Mouse (Mus musculus): Measurements from ENCODE around the gene Rnf144b.
A peak's percentile ranks its signal among the peaks of the same experiment; 100 is the strongest.

The Rnf144b gene

DNA sequence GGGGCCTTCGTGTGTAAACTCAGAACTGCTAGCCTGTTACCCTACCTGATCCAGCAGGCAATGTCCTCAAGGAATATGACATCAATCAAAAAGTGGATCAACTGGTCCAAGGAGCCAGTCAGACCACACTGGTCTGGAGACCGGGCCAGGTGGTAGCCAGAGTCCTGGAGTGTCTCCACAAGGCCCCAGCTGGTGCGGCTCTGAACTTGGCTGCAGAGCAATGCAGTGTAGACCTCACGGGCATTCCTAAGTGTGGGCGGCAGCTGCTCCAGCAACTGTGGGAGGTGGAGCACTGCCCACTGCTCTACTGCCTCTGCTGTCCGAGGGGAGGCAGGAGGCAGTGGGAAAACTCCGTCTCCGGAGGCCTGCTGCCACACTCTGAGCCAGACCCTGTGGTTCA lies 55.7 kb downstream of the Rnf144b start:
- DNase-seq (ENCODE audit: low read depth, low spot score): no peak

DNA sequence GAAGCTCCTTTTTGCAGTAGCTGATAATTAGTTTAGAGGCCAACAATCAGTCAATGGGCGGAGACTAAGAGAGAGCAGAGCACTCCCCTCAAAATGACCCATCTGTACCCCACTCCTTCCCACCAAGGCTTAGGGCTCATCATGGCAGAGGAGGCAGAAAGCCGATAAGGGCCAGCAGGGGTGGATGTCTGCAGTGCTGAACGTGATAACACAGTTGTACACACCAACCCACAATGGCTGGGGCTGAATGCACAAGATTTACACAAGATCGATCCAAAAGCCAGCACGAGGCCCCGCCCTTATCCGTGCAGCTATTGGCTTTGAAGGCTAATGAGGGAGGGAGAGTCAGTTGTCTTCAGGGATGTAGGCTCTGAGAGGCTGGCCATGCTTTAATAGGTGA lies 58.3 kb downstream of the Rnf144b start:
- DNase-seq (ENCODE audit: low read depth, low spot score): no peak

DNA sequence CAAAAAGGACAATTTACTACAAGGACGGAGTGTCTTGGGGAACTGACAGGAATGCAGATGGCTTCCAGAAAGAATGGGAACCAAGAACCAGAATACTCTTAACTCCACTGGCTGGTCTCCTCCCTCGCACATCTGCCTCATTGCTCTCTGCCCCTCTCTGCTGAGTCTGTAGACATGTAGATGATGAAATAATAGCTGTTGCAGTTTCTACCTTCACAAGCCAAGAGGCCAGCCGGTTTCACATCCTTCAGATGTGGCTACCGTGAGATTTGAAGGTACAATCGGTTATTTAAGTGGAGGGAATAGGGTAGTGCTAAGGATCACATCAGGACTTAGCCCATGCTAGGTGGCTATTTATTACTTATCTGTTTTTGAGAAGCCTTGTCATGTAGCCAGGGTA lies 59.9 kb downstream of the Rnf144b start:
- DNase-seq (ENCODE audit: low read depth, low spot score): peak; percentile 58

DNA sequence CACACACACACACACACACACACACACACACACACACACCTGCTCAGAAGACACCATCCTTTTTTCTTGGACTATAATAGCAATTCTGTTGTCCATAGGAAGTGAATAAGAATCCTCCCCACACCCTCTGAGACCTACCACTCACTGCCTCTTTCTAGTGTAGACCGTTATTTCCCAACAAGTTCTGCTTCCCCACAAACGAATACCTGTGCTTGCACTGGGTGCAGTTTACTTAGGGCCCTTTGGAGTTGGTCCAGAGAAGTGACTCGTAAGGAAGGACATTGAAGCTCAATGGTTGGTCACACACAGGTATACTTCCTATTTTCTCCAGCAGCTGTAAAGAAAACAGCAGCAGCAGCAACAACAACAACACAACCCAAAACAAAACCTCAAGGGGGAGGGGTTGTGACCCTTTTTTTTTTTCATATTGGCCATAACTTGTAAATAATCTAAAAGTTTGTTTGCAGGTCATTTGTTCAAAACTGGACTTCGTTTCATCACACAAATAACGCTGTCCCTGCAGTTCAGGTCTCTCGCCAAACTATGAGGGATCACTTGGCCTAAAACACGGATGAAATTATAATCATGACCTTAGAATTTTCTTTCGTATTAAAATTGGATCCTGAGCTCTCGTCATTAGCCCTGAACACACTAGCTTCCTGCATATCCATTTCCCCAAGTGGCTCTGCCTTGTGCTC lies 60.7 kb downstream of the Rnf144b start:
- no peak for DNase-seq (ENCODE audit: low read depth, low spot score)

DNA sequence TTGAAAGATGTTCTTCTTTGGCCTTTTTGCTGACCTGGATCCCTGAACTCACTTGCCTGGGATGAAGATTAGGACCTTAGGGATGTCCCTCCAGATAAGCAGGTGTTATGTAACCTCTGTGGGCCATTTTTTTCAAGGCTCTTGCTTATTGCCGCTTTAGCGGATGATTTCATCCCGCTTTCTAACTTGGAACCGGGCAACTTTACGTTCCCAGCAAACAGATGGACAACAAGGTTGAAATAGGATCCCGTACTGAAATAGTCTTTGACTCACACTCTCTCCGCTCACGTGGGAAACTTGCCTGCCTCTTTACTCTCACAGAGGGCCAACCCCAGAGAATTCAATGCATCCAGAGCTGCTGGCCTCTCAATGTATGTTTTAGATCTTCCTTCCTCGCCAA lies 61.3 kb downstream of the Rnf144b start:
- DNase-seq (ENCODE audit: low read depth, low spot score): no peak

DNA sequence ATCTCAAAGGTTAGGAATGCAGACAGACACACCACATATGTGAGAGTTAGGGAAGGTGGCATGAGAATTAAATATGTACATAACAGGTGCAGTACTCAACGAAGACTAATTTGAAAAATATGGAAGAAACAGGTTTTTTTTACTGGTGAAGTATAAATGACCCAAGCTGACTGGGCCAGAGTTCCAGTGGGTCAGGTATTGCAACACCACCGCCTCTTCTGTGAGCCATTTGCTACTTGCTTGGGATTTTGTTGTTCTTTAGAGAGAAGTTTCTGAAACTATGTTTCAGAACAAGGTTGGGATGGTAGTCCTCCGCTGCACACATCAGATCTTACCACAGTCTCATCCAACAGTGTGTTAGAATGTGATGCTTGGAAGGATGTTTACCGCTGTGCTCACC lies 65.4 kb downstream of the Rnf144b start:
- no peak for DNase-seq (ENCODE audit: low read depth, low spot score)

DNA sequence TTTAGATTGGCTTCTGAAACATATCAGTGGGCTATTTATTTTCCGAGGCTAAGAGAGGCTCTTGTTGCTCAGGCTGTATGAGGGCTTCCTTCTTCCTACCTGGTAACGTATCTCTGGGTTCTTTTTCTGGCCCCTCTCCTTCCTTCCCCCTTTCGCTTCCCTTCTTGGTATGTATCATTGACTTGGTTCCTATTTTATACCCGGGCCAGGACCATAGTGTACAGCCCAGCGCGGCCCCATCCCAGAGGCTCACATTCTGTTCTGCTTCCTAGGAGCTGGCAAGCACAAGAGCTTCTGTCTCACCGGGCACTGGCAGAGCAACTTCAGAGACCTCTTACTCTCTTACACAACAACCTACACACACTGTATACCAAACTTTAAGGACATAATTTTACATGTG lies 67.5 kb downstream of the Rnf144b start:
- peak; percentile 52 for DNase-seq (ENCODE audit: low read depth, low spot score)

DNA sequence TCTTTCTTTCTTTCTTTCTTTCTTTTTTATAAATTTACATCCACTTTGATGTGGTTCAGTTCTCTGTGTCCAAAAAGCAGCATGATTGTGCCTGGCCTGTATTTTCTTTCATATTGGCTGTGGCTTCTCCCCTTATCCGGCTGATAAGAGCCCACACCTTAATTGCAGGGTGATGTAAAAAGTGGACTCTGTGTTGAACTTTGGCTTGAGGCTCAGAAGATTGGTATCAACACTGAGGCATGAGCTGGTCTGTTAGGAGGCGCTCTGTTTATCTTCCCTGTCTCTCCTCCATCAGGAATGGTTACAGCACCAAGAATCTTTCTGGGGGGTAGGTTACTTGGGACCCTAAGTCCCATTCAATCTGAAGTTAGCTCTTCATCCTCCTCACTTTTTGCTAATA lies 69.7 kb downstream of the Rnf144b start:
- DNase-seq (ENCODE audit: low read depth, low spot score): no peak

DNA sequence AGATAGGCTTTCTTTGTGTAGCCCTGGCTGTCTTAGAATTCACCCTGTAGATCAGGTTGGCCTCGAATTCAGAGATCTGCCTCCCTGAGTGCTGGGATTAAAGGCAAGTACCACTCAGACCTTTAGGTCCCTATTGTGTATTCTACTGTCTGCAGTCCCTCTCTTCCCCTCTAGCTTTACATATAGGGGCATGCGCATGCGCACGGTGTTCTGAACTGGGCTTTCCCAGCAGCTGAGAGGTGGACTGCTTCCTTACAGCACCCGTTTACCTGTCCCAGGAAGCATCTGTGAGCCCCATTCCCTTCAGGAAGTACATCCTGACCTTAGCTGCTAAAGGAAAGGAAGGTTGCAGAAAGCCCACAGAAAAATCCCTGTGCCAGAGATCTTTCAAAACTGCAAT lies 70.3 kb downstream of the Rnf144b start:
- DNase-seq (ENCODE audit: low read depth, low spot score): no peak

DNA sequence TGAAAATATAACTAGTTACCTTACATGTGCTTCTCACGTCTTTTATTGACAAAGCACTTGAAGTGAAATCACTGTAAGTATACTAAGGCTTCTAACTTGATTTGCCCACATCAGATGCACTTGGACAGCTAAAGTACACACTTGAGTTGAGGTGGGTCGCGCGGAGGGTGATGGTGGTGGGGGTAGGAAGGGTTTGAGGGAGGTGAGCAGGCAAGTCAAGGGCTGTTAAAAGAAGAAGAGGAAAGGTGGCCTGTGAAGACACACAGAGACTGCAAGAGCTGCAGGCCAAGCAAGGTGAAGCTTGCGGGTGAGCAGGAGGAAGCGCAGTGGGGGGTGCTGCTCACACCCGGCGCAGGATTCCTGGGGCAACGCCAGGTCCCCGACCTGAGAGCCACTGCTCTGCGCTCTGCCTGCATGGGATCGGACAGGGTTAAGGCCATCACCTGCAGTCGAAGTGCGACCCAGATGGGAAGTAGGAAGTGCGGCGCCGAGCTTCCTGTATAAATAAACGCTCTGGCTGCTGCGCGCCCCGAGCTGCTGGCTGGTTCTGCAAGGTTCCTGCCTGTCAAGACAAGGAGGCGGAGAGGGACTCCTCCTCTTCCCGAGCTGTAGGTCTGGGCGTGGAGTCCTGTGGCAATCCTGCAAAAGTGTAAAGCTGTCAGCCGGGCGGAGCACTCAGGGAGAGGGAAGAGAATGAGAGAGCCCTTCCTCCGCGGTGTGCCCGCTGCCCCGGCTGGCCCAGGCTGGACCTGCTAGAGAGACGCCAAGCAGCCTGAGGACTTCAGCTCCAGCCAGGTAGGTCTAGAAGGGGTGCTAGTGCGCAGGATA lies 71.1 kb downstream of the Rnf144b start:
- no peak for DNase-seq (ENCODE audit: low read depth, low spot score)

DNA sequence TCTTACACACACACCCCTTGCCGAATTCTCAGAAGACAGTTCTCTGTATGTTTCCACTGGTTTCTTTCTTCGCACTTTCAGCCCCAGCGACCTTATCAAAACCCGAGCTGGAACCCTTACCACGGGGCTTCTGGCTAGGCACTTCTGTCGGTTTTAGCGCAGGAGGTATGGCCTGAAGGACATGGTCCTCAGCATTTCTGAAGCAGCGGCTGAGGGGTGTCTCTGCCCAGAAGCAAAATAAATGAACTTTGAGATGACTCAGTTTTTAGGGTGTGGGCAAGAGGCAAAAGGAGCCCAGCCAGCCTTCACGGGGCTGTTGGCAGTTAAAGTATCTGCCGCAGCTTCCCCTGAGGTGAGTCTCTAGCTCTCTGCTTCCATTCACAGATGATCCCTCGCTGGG lies 72.2 kb downstream of the Rnf144b start:
- no peak for DNase-seq (ENCODE audit: low read depth, low spot score)

DNA sequence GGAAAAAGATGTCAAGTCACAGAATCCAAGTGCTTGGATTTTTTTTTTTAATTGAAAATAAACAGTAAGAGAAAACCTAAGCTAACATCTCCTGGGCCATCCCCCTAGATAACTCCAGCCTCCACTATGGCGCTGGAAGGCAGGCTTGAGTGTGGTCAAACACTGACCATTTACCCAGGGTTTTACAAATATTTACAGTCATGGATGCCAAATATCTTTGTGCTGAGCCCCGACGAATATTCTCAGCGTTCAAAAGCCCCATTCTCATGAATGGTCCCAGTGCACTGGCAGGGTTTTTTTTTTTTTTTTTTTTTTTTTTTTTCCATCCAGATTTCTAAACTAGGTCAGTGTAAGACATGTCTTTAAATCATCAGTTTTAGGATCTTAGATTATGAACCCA lies 73.0 kb downstream of the Rnf144b start:
- DNase-seq (ENCODE audit: low read depth, low spot score): no peak

DNA sequence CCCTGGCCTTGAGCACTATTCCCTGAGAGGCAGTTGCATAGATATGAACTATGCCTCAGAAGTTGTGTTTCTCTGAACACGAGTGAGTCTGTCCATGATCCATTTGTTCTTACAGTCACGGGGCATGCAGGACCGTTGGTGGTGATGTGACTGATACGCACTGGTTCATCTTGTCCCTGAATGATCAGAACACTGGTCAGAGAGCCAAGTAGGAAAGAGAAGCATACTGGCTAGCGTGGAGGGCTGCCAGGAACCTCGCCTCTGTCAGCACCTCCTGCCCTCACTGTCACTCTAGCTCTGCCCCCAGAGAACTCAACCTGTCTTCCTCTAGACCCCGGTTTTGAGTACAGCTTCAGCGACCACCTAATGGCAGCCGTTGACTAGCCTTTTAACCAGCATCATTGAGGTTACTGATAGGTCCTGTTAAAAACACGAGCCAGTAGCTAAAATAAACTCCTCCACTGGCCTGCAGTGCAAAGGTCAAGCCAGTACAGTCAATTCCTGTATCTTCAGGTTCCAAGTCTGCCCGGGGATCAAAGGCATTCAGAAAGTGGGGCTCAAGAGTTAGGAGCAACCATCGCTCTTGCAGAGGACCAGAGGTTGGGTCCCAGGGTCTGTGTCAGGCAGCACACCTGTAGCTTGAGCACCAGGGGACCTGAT lies 77.7 kb downstream of the Rnf144b start:
- no peak for DNase-seq (ENCODE audit: low read depth, low spot score)

DNA sequence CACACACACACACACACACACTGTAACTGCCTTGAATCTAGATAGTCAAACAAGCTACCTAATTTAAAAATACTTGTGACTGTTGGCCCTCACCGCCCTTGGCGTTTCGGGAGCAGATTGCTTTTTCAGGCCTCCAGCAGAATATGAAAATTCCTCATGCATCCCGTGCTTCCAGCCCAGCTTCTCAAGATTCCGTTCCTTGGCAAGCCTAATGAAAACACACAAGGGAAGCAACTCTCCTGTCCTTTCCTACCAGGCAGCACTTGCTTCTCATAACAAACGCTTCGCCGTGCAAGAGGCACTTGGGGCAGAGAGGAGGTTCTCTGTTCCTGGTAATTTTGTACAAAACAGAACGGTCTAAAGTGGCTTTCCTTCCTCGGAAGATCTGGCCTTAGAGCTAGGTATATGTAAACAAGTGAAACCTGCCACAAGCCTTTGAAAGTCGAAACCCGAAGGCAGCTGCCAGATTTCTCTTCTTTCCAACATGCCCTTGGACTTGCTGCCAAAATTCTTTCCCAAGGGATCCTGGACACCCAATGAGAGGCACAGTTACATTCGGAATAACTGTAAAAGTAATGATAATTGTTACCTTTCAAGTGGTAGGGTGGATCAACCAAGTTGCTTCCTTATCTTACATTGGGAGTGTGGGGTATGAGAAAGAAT lies 79.6 kb downstream of the Rnf144b start:
- DNase-seq (ENCODE audit: low read depth, low spot score): no peak

DNA sequence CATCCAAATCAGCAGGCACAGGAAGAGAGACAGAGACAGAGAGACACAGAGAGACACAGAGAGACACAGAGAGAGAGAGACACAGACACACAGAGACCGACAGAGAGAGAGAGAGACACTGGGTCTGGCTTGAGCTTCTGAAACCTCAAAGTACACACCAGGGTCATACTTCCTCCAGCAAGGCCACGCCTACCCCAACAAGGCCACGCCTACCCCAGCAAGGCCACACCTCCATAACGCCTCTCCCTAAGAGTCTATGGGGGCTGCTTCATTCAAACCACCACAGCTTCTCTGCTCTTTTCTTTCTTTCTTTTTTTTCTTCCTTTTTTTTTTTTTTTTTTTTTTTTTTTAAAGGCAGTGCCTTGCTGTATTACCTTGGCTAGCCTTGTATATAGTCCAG lies 88.0 kb downstream of the Rnf144b start:
- DNase-seq (ENCODE audit: low read depth, low spot score): no peak

DNA sequence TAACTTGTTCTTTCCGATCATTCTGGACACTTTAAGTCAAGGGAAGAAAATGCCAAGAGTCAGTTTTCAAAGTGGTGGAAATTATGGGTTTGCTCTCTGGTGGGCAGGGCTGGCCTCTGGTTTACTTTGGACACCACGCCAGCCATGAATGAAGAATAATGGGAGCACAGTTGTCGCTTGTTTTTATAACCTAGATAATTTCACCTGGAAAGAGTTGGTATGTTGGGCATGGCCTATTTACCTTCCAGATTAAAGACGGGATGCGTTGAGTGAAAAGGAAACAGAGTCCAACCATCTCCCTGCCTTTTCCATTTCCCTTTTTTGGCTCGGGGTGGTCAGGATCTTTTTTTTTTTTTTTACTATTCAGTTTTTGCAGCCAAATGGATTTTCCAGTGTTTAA lies 88.5 kb downstream of the Rnf144b start:
- no peak for DNase-seq (ENCODE audit: low read depth, low spot score)

DNA sequence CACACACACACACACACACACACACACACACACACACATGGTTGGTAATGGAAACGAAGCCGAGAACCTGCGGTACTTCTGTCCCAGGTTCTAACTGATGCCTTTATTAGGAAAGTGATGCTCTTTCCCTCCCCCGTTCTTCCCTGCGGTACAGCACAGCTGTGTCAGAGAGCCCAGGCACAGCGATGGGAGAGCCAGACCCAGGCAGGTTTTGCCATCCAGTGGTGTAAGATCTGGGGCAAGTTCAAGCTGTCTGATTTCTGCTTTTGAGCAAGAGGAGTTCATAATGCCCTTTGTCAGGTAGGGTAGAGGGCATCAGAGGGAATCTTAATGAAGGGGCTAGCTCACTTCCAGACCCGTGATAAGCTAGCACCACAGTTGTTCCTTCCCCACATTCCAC lies 89.1 kb downstream of the Rnf144b start:
- DNase-seq (ENCODE audit: low read depth, low spot score): no peak

DNA sequence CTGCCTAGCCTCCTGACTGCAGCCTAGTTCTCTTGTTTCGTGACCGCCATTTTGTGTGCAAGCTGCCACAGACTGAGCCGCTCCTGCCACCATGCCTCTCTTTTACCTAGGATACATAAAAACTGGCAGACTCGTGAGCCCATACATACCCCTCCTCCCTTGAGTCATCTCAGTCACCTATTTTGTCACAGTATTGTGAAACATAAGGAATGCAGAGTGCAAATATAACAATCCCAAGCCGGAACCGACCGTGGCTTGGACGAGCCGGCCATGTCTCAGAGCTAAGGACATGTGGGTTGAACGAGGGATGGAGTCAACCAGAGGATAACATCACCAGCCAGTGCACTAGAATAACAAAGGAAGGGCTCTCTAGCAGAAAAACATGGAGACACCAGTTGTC lies 91.4 kb downstream of the Rnf144b start:
- DNase-seq (ENCODE audit: low read depth, low spot score): no peak

DNA sequence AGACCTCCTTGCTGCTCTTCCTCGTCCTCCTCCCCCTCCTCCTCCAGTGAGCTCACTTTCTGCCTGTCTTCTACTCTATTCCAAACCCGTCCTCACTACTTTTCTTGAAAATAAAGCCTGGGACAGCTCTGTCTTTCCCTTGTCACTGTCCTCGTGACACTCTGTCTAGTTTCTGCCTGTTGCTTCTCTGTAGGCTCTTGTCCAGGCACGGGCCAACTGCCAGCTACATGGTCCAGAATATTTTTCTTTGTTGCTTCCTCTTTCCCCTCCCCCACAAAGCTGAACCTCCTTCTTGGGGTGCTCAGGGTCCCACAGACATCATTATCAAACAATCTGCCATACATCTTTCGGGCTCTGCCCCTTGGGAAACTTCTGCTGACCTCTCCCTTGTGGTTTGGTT lies 92.4 kb downstream of the Rnf144b start:
- no peak for DNase-seq (ENCODE audit: low read depth, low spot score)

DNA sequence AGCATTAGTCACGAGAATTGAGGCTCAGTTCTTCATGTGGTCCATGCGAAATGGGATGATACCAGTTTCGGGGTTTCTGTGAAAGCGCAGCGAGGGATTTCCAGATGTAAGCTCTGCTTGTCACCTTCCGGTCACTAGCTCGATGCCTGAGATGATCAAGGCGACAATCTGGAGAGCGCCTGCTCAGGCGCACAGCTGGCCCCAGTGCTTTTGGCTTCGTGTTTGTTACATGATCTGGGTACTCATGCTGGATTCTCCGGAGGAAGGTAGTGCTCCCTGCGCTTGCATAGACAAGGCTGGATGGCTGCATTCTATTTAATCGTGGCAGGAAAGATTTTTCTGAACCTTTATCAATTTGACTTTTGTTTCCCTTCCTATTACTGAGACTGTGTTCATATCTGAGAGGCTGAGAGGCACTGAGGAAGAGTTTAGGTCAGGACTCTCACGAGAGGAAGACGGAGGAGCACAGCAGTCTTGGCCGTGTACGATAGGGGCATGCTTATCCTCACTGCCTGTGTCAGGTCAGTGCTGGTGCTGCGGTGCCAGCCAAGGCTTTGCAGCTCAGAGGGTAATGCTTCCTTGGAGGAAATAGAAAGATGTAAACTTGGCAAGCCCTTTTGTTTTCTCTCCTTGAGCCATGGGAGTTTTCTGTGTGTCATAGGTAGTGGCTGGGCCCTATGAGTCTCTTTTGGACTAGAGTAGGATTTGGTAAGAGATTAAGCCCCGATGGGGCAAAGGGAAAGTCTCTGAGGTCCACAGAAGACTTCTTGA lies 93.5 kb downstream of the Rnf144b start:
- no peak for DNase-seq (ENCODE audit: low read depth, low spot score)

DNA sequence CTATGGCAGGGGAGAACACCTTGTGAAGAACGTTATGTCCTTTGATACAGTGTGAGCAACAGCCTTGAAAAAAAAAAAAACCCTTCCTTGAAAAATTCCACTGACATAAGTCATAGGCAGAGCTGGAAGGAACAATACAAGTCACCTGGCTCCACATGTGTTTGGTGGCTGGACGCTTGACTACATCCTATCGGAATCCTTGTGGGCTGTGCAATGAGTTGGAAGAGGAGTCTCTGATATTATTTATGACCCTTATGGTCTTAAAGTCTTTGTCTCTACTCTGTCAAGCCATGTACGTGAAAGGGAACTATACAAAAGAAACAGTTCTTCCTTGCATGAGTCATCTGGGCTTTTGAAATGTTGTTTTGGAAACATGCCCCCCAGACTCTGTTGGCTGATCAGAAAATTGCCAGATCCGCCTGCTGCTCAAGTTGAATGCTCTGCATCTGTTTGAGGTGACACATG lies 94.7 kb downstream of the Rnf144b start:
- DNase-seq (ENCODE audit: low read depth, low spot score): no peak

Measured in A20 (cell line).